Mouse (Mus musculus): ENCODE data around the gene Car10. TPM values are rescaled to one million over a fixed set of nuclear protein-coding genes. Genes with fewer than 3 reads are reported as not detected.

Car10 gene
- polyA plus RNA-seq, 2 experiments = 0.70 TPM

DNA sequence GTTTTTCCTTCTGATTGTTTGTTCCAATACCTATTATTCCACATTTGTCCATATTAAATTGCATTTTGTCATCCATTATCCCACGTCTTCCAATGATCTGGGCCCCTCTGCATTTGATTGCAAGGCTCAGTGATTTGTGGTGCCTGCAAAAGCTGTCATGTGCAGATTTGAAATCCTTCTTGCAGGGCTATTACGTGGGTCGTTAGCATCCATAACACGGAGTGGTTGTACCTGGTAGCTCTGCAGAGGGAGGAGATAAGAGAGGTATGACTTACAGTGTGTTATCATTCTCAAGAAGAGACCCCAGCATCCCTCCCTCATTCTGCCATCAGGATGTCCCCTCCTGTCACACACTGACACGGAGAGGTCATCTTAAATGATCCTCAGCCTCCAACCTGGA lies 451.1 kb downstream of the Car10 start:
- 49% methylated on average over 5 of the region's 5 CpGs for WGBS
- H3K9ac ChIP-seq (ENCODE audit: low read depth, low read length, severe bottlenecking) = no peak overlapping the region
- H3K27me3 ChIP-seq (ENCODE audit: control insufficient read depth, insufficient read depth, low read length) = no peaks in the 10 kb centered on the region
- no peaks in the 10 kb centered on the region for H3K36me3 ChIP-seq (ENCODE audit: control insufficient read depth, insufficient read depth, low read length)
- no peak for DNase-seq (ENCODE audit: low spot score)
- H3K27ac ChIP-seq (replicated peaks; ENCODE audit: low read depth, low read length) = no peak overlapping the region
- no peak overlapping the region for H3K4me3 ChIP-seq (replicated peaks; ENCODE audit: low read length)
- H3K4me2 ChIP-seq (replicated peaks; ENCODE audit: low read depth, low read length, severe bottlenecking) = no peak overlapping the region
- no peak for ATAC-seq (ENCODE audit: low FRiP score, low read depth)
- no peaks in the 10 kb centered on the region for H3K9me3 ChIP-seq (ENCODE audit: control insufficient read depth, low read length)
- no peak for TF ChIP-seq POLR2A (IDR thresholded peaks at IDR 0.05; ENCODE audit: borderline replicate concordance, extremely low read depth, insufficient read depth, insufficient read length)
- no peaks in the 10 kb centered on the region for H3K4me1 ChIP-seq (ENCODE audit: control insufficient read depth, insufficient read depth, low read length)

GRCm38 (mm10) chr11:93550908-93551307 lies 453.1 kb downstream of the Car10 start:
- WGBS = 7% methylated on average over 3 of the region's 3 CpGs
- peak; percentile 53 for DNase-seq (ENCODE audit: low spot score)
- Histone ChIP-seq H3K9ac (ENCODE audit: low read depth, low read length, severe bottlenecking) (no peak overlapping the region), H3K27me3 (ENCODE audit: control insufficient read depth, insufficient read depth, low read length) (no peaks in the 10 kb centered on the region), H3K36me3 (ENCODE audit: control insufficient read depth, insufficient read depth, low read length) (no peaks in the 10 kb centered on the region), H3K27ac (replicated peaks; ENCODE audit: low read depth, low read length) (no peak overlapping the region), H3K4me1 (ENCODE audit: control insufficient read depth, insufficient read depth, low read length) (no peaks in the 10 kb centered on the region), H3K9me3 (ENCODE audit: control insufficient read depth, low read length) (no peaks in the 10 kb centered on the region), H3K4me2 (replicated peaks; ENCODE audit: low read depth, low read length, severe bottlenecking) (no peak overlapping the region), H3K4me3 (replicated peaks; ENCODE audit: low read length) (no peak overlapping the region)
- no peak for ATAC-seq (ENCODE audit: low FRiP score, low read depth)
- TF ChIP-seq POLR2A (IDR thresholded peaks at IDR 0.05; ENCODE audit: borderline replicate concordance, extremely low read depth, insufficient read depth, insufficient read length) = no peak

- H3K27me3 ChIP-seq (ENCODE audit: control insufficient read depth, insufficient read depth, low read length) = no peaks in the 10 kb centered on the region
- H3K36me3 ChIP-seq (ENCODE audit: control insufficient read depth, insufficient read depth, low read length) = no peaks in the 10 kb centered on the region
- H3K9me3 ChIP-seq (ENCODE audit: control insufficient read depth, low read length) = no peaks in the 10 kb centered on the region
- H3K4me1 ChIP-seq (ENCODE audit: control insufficient read depth, insufficient read depth, low read length) = no peaks in the 10 kb centered on the region
- H3K4me2 ChIP-seq (replicated peaks; ENCODE audit: low read depth, low read length, severe bottlenecking) = no peak overlapping the region
- no peak for ATAC-seq (ENCODE audit: low FRiP score, low read depth)
- no peak for DNase-seq (ENCODE audit: low spot score)
- H3K27ac ChIP-seq (replicated peaks; ENCODE audit: low read depth, low read length) = no peak overlapping the region
- H3K4me3 ChIP-seq (replicated peaks; ENCODE audit: low read length) = no peak overlapping the region
- H3K9ac ChIP-seq (ENCODE audit: low read depth, low read length, severe bottlenecking) = no peak overlapping the region
- no peak for TF ChIP-seq POLR2A (IDR thresholded peaks at IDR 0.05; ENCODE audit: borderline replicate concordance, extremely low read depth, insufficient read depth, insufficient read length)
- 80% methylated on average over 3 of the region's 3 CpGs for WGBS
These were observed 461.3 kb downstream of the Car10 start for GRCm38 (mm10) chr11:93559118-93559517.

DNA sequence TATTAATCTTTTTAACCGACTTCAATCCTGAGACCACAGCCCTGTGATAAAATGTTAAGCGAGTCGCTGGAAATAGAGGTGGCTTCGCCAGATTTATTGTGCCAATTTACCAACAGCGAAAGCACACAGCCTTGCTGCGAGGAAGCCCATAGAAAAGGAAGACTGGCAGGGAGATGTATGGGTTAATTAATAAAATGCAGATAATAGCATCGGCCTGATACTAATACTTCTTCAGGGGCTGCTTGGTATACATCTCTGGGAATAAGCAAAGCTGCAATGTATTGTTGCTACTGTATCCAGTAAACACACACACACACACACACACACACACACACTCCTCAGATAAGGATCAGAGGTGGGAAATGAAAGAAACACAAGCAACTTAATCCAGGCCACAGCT lies 462.7 kb downstream of the Car10 start:
- Histone ChIP-seq H3K36me3 (ENCODE audit: control insufficient read depth, insufficient read depth, low read length) (no peaks in the 10 kb centered on the region), H3K9me3 (ENCODE audit: control insufficient read depth, low read length) (no peaks in the 10 kb centered on the region), H3K27ac (replicated peaks; ENCODE audit: low read depth, low read length) (no peak overlapping the region), H3K4me3 (replicated peaks; ENCODE audit: low read length) (no peak overlapping the region), H3K4me1 (ENCODE audit: control insufficient read depth, insufficient read depth, low read length) (no peaks in the 10 kb centered on the region), H3K27me3 (ENCODE audit: control insufficient read depth, insufficient read depth, low read length) (no peaks in the 10 kb centered on the region), H3K9ac (ENCODE audit: low read depth, low read length, severe bottlenecking) (no peak overlapping the region), H3K4me2 (replicated peaks; ENCODE audit: low read depth, low read length, severe bottlenecking) (no peak overlapping the region)
- WGBS = 47% methylated on average over 7 of the region's 7 CpGs
- ATAC-seq (ENCODE audit: low FRiP score, low read depth) (no peak), DNase-seq (ENCODE audit: low spot score) (no peak)
- no peak for TF ChIP-seq POLR2A (IDR thresholded peaks at IDR 0.05; ENCODE audit: borderline replicate concordance, extremely low read depth, insufficient read depth, insufficient read length)

DNA sequence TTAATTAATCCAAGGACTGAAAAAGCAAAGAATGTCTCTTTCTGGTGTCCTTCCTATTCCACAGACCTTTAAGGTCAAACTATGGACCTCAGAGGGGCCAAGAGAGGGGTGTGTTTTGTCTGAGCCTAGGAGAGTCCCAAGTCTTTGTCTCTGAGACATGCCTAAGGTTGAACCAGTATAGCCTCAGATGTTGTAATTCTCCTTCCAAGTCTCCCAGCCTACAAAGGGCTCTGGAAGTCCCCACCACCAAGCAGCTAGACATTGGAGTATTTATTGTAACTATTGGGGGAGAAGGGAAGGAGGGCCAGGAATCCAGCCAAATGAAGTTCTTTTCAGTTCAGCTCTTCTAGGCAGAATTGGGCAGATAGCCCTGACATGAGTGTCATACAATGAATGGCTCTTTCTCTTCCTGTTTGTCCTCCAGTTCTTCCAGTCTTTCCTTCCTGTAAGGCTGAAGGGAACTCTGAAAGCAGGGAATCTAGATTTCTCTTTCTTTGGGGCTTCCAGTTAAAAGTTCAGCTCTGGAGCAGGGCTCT lies 464.6 kb downstream of the Car10 start:
- Histone ChIP-seq H3K27ac (replicated peaks; ENCODE audit: low read depth, low read length) (no peak overlapping the region), H3K9me3 (ENCODE audit: control insufficient read depth, low read length) (no peaks in the 10 kb centered on the region), H3K4me2 (replicated peaks; ENCODE audit: low read depth, low read length, severe bottlenecking) (no peak overlapping the region), H3K36me3 (ENCODE audit: control insufficient read depth, insufficient read depth, low read length) (no peaks in the 10 kb centered on the region), H3K4me1 (ENCODE audit: control insufficient read depth, insufficient read depth, low read length) (no peaks in the 10 kb centered on the region), H3K4me3 (replicated peaks; ENCODE audit: low read length) (no peak overlapping the region), H3K27me3 (ENCODE audit: control insufficient read depth, insufficient read depth, low read length) (no peaks in the 10 kb centered on the region), H3K9ac (ENCODE audit: low read depth, low read length, severe bottlenecking) (no peak overlapping the region)
- no peak for DNase-seq (ENCODE audit: low spot score)
- TF ChIP-seq POLR2A (IDR thresholded peaks at IDR 0.05; ENCODE audit: borderline replicate concordance, extremely low read depth, insufficient read depth, insufficient read length) = no peak
- no peak for ATAC-seq (ENCODE audit: low FRiP score, low read depth)

DNA sequence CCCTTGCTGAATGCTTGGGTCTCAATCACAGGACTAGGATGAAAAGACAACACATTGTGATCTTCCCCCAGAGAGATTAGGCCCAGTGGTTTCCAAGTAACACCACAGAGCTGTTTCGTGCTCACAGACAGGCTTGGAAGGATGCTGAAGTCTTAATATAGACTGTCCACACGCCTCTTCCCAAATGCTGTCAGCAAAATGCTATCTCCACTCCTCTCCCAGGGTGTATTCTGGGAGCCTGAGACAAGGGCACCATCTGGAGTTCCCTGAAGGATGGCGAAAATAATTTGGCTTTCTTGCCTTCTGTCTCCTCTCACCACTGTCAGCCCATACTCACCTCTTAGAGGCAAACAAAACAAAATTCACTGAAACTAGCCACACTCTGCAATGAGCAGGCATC lies 467.9 kb downstream of the Car10 start:
- no peak for DNase-seq (ENCODE audit: low spot score)
- WGBS = 90% methylated on average over 3 of the region's 3 CpGs
- Histone ChIP-seq H3K27ac (replicated peaks; ENCODE audit: low read depth, low read length) (no peak overlapping the region), H3K4me2 (replicated peaks; ENCODE audit: low read depth, low read length, severe bottlenecking) (no peak overlapping the region), H3K4me3 (replicated peaks; ENCODE audit: low read length) (no peak overlapping the region), H3K4me1 (ENCODE audit: control insufficient read depth, insufficient read depth, low read length) (no peaks in the 10 kb centered on the region), H3K9ac (ENCODE audit: low read depth, low read length, severe bottlenecking) (no peak overlapping the region), H3K9me3 (ENCODE audit: control insufficient read depth, low read length) (no peaks in the 10 kb centered on the region), H3K36me3 (ENCODE audit: control insufficient read depth, insufficient read depth, low read length) (no peaks in the 10 kb centered on the region), H3K27me3 (ENCODE audit: control insufficient read depth, insufficient read depth, low read length) (no peaks in the 10 kb centered on the region)
- no peak for ATAC-seq (ENCODE audit: low FRiP score, low read depth)
- TF ChIP-seq POLR2A (IDR thresholded peaks at IDR 0.05; ENCODE audit: borderline replicate concordance, extremely low read depth, insufficient read depth, insufficient read length) = no peak
